Mouse (Mus musculus): ENCODE results near the gene Olfr1079.

- no peak for TF ChIP-seq POLR2A (IDR thresholded peaks at IDR 0.05; ENCODE audit: borderline replicate concordance, low read depth, low read length)
- no peak for TF ChIP-seq CTCF (IDR thresholded peaks at IDR 0.05; ENCODE audit: low read depth, low read length)
These were observed at the start of gene Olfr1079 for GRCm38 (mm10) chr2:86542380-86542779.

Measured in bone marrow macrophage, adult 2 months (primary cell).